Mouse (Mus musculus): Measurements from ENCODE around the gene Plekhh3.

The Plekhh3 gene

DNA sequence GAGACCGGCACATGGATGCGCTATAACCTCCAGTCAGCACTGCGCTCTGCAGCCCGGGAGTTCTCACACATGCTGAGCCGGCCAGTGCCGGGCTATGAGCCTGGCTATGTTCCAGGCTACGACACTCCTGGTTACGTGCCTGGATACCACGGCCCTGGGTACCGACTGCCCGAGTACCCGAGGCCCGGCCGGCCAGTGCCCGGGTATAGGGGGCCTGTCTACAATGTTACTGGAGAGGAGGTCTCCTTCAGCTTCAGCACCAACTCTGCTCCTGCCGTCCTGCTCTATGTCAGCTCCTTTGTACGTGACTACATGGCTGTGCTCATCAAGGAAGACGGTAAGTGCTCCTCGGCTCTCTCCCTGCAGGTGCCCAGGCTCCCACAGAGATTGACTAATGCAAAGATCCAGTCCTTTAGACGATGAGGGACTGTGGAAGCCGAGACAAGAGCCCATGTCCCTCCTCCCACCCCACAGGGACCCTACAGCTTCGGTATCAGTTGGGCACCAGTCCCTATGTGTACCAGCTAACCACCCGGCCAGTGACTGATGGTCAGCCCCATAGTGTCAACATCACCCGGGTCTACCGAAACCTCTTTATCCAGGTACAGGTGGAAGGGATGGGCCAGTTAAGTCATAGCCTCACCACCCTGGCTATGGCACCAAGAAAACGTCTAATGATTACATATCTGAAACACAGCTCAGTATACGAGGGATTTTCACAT lies 15.5 kb upstream of the Plekhh3 start:
- DNase-seq (ENCODE audit: low spot score in 2 of 2): no peak

DNA sequence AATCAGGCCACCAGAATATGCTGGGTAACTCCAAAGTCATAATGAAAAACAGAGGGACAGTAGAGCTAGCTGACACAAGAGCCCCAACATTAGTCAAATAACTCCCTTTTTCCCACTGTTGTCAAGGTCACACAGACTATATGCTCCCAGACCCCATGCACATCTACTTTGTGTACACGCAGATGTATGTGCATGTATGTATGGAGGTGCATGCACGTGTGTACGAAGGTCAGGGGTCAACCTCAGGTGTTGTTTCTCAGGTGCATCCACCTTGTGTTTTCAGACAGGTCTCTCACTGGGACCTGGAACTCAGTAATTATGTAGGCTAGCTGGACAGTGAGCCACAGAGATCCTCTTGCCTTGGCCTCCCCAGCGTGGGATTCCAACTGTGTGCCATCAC lies 14.3 kb upstream of the Plekhh3 start:
- no peak for DNase-seq (ENCODE audit: low spot score in 2 of 2)

DNA sequence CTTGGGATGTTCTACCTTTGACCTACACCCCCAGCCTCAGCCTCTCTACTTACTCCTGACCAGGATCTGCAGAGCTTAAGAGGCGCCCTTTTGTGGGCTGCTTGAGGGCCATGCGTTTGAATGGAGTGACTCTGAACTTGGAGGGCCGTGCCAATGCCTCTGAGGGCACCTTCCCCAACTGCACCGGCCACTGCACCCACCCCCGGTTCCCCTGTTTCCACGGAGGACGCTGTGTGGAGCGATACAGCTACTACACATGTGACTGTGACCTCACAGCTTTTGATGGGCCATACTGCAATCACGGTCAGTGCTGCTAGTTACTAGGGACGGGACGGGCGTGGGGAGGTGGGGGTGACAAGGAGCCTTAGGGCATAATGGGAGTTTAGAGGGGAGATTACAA lies 13.8 kb upstream of the Plekhh3 start:
- no peak for DNase-seq (ENCODE audit: low spot score in 2 of 2)

DNA sequence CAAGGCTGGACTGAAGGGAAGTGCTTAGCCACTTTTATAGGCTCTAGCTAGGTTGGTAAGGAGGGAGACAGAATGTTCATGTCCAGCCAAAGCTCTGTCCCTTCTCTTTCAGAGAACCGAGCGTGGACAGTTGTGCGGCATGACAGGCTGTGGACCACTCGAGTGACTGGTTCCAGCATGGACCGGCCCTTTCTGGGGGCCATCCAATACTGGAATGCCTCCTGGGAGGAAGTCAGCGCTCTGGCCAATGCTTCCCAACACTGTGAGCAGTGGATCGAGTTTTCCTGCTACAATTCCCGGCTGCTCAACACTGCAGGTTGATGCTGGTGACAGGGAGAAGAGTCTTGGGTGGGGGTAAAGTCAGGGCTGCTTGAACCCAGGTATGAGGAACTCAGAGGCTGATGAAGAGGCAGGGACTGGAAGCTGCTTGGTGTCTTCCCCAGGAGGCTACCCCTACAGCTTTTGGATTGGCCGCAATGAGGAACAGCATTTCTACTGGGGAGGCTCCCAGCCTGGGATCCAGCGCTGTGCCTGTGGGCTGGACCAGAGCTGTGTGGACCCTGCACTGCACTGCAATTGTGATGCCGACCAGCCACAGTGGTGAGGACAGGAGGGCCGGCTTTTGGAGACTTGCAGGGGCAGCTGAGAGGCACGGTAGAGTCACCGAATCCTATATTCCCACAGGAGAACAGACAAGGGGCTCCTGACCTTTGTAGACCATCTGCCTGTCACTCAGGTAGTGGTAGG lies 11.8 kb upstream of the Plekhh3 start:
- DNase-seq (ENCODE audit: low spot score in 2 of 2): no peak

DNA sequence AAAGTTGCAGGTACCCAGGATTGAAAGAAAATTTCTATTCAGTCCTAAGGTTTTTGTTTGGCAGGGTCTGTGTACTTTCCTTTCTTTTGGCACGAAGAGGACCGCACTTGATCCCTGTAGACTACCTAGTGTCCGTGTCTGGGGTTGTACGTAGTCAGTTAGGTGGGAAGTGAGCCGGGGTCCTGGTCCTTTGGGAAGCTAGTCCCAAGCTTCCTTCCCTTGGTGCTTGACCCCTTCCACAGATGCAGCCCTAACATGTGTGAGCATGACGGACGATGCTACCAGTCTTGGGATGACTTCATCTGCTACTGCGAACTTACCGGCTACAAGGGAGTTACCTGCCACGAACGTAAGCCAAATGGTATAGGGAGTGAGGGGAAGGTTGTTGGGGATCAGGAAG lies 10.8 kb upstream of the Plekhh3 start:
- DNase-seq (ENCODE audit: low spot score in 2 of 2): no peak

DNA sequence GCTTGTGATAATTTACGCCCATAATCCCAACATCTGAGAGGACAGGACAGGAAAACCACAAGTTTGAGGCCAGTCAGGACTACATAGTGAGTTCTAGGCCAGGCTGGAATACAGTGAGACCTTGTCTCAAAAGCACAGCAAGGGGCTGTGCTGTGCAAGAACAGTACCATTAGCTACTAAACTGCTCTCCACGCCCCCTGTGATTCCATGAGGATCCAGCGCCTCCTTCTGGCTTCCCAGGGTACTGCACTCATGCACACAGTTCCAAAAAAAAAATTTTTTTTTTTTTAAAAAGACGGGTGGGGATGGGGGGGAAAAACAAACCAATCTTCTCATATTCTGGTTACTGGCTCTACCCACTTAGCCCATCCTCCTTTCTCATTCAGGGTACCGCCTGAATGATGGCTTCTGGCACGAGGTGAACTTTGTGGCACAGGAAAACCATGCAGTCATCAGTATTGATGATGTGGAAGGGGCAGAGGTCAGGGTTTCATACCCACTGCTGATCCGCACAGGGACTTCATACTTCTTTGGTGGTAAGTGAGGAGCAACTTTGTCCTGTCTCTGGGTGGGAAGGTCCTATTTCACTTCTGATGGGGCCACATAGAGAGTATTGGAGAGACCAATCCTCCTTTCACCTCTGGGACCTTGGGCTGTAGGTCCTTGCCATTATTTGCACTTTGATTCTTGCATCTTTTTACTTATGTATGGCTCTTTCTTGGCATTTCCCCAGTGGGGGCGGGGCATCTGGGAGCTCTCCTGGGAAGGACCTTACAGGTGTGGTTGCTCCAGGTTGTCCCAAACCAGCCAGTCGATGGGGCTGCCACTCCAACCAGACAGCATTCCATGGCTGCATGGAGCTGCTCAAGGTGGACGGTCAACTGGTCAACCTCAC lies 9.9 kb upstream of the Plekhh3 start:
- DNase-seq (ENCODE audit: low spot score in 2 of 2): peak in 1 of 2 experiments; percentile 51

DNA sequence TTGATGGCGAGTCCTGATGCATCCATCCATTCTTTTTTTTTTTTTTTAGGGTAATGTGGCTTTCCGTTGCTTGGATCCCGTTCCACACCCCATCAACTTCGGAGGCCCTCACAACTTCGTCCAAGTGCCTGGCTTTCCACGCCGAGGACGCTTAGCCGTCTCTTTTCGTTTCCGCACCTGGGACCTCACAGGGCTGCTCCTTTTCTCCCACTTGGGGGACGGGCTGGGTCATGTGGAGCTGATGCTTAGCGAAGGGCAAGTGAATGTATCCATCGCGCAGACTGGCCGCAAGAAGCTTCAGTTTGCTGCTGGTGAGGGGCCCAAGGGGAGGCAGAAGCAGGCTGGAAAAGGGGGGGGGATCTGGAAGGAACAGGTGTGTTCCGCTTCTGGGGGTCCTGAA lies 9.1 kb upstream of the Plekhh3 start:
- no peak for DNase-seq (ENCODE audit: low spot score in 2 of 2)

DNA sequence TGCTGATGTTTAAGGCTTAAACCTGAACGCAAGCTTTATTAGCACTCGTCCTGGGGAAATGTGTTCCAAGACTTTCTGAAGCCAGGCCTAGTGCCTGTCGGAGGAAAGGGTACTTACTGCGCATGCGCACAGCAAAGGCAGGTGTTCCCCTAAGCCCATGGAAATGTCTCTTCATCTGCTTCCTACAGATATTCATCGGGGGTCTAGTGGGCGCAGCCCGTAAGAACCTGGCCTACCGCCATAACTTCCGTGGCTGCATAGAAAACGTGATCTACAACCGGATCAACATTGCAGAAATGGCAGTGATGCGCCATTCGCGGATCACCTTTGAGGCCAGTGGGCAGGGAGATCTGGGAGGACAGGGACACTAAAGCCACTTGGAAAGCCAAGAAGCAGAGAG lies 8.2 kb upstream of the Plekhh3 start:
- no peak for DNase-seq (ENCODE audit: low spot score in 2 of 2)

DNA sequence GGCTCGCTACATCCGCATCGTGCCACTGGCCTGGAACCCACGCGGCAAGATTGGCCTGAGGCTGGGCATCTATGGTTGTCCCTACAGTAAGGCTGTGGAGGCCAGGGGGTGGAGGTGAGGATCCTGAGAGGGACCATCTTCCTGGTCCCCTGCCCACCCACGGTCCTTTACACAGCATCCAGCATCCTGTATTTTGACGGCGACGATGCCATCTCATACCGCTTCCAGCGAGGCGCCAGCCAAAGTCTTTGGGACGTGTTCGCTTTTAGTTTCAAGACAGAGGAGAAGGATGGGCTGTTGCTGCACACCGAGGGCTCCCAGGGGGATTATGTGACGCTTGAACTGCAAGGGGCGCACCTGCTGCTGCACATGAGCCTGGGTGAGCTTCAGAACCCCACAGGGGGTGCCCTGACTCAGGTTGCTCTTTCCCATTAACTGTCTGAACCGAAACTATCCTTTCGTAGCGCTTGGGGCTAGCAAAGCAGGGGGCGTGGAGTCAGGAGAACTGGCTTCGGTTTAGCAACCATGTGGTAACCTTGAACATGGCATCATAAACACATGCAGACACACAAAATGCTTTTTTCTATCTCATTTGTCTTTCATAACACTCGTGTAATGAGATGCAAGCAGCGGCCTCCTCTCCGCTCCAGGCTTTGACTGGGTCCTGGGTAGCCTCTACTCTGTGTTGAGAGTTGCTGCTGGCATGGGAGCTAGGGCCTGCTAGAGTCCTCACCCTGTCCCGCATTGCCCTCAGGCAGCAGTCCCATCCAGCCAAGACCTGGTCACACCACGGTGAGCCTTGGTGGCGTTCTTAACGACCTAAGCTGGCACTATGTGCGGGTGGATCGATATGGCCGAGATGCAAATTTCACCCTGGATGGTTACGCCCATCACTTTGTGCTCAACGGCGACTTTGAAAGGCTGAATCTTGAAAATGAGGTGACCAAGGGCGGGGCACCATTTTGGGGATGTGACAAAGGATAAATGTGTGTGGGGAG lies 7.2 kb upstream of the Plekhh3 start:
- no peak for DNase-seq (ENCODE audit: low spot score in 2 of 2)

DNA sequence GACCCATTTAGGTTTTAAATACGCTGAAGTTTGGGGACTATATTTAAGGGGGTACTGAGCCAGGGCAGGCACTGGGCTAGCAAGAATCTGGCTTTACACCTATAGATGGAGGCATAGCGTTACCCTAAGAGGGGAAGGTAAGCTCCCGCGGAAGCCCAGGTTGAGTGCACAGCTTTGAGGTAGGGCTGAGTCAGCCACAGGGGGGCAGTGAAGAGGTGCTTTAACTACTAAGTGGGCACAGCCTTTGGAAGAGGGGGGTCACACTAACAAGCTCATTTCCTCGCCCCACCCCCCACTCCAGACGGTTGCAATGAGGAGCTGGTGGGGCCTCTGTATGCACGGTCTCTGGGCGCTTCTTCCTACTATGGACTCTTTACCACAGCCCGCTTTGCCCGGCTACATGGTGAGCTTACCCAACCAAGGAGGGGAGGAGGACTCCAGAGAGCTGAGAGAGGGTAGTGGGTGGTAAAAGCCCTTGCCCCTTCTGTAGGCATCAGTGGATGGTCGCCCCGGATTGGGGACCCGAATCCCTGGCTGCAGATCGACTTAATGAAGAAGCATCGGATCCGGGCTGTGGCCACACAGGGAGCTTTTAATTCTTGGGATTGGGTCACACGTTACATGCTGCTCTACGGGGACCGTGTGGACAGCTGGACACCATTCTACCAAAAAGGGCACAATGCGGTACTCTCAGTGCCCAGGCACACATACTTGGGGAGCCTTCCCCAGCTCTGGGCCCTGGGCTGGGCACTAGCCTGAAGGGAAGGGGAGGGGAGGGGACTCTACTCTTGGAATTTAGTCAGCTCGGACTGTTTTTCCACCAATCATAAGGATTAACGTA lies 6.0 kb upstream of the Plekhh3 start:
- peak; percentile 78 to 83 for DNase-seq (ENCODE audit: low spot score in 2 of 2)

DNA sequence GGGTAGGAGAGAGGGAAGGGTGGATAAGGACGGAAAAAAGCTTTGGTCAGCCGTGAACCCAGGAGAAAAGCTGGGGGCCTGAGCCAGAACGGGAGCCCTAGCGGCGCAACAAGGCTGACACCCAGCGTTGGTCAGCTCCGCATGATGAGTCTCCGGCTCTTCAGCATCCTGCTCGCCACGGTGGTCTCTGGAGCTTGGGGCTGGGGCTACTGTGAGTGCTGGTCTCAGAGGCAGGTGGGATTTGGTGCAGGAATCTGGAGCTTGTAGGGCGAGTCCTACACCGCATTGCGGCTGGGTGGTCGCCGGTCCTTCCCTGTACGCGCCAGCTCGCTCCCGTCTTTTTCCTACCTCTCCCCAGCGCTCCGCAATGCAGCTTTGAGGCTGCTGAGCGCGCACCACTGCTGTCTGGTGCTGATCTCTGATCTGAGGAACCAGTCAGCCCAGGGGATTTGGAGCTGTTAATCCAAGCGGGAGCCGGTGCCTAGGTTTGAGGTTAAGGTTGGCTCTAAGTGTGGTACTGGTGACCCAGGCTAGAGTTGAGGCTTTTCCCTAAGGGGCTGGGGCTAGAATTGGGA lies 5.1 kb upstream of the Plekhh3 start:
- peak in 1 of 2 experiments; percentile 67 for DNase-seq (ENCODE audit: low spot score in 2 of 2)

DNA sequence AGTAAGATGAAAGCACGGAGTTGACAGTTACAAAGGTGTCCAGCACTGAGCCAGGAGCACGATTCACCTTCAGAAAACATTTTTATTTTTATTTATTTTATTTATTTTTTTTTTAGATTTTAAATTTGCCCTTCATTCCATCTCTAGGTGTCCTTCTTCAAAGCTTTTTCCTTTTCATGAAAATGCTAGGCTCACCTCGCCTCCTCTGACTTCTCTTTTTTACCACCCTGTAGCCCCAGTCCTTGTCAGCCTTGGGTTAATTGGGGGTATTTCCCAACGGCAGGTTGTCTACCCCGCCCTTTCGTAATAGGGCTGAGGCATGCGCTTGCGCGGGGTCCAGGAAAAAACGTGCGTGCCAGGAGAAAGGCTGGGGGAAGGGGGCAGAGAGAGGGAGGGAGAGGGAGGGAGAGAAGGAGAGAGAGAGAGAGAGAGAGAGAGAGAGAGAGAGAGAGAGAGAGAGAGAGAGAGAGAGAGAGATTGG lies 4.5 kb upstream of the Plekhh3 start:
- DNase-seq (ENCODE audit: low spot score in 2 of 2): no peak

DNA sequence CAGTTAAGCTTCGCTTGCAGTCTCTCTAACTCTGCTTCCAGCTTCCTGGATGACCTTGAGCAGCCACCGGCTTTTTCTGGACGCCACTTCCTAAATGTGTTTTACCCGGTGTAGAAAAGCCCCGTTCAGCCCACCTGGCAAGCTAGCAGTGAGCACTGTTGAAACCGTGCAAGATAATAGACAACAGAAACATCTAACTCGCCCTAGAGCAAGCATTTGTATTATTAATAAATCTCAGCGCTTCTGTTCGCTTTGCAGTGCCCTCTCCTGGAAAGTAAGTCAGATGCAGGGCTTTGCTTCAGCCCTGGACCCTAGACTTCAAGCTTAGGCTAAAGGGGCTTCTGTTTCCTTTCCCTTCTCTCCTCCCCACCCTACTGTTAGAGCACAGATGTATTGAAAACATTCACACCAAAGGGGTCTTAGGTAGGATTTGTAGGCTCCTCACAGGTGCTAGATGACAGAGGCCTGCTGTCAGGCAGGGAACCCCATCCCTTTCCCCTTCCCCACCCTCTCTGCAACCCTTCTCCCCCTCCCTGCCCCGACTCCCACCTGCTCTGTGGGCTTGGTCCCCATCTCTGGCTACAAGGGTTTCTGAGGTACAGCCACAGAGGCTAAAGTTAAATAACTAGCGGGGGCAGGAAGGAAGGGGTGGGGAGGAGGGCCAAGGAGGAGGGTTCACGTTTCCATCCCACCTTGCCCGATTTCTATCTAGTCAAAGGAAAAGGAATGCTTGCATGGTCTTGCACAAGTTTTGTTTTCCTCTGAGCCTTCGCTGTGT lies 3.9 kb upstream of the Plekhh3 start, which contains the start of gene Ccr10:
Gene Ccr10, minus strand, starts transcription at position 593 of the 778 bp plus-strand sequence.
- DNase-seq (ENCODE audit: low spot score in 2 of 2): no peak

DNA sequence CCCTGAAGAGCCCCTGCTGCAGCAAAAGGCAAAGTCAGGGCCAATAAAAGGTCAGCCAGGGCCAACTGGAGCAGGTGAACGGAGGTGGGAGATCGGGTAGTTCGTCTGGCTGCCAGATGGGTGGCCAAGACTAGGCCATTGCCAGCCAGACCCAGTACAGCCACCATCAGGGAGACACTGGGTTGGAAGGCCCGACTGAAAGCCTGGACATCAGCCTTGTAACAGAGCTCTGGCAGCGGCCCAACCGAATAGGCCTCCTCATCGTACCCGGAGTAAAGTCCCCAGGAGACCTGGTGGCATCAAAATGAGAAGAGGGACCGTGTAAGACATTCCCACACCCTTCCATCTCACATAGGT lies 3.2 kb upstream of the Plekhh3 start:
- no peak for DNase-seq (ENCODE audit: low spot score in 2 of 2)

DNA sequence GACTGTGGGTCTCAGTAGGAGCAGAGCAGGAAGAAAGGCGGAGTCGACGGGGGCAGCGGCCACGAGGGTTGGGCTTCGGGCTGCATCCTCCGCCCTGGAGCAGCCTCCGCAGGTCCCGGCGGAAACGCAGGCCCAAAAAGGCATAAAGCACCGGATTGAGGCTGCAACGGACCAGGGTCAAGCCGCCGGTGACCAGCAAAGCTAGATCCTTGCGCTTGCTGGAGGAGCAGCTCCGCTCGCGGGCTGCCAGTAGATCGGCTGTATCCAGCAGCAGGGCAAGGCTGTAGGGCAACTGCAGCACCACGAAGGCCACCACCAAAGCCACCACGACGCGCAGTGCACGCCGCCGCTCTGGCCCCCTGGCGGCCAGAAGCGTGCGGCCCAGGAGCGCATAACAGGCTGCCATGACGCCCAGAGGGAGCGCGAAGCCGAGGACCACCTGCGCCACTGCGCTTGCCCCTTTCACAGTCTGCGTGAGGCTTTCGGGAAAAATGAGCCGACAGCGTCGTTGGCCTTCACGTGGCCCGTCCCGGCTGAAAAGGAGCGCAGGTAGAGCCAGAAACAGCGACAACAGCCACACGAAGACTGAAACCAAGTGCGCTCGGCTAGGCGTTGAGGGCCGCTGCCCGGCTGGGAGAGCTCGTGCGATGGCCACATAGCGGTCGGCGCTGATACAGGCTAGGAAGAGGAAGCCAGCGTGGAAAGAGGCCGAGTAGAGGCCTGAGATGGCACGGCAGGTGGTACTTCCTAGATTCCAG lies 2.7 kb upstream of the Plekhh3 start:
- DNase-seq (ENCODE audit: low spot score in 2 of 2): peak in 1 of 2 experiments; percentile 65

DNA sequence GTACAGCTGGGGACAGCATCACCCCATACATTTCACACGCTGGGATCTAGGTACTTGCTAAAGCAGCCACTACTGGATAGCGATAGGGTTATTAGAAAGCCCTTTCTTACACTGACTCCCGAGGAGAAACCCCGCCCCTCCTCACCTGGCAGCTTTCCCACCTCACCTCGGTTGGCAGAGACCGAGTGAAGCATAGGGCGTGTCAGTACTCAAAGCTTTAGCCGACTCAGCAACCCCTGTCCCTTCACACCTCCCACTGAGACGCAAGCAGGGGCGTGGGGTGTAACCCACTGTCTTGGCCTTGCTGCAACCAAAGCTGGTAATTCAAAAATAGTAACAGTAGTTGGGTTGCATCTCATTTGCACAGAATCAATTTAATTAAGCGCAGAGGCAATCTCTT lies 2.0 kb upstream of the Plekhh3 start:
- DNase-seq (ENCODE audit: low spot score in 2 of 2): no peak

DNA sequence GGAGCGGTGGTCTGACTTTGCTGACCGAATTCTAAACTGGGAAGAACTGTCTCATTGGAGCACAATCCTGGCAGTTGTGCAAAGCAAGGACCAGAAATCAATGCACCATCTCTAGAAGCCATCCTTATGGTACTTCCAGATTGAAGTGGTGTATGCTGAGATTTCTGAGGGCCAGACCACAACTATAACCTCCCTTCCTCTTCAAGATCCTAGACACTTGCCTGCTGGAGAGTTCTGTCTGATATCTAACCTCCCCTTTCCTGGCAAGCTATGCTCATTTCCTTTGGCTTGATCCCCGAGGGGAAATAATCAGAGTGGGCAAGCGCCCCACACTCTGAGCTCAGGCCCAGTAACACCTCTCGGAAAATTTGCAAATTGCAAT lies 1.3 kb upstream of the Plekhh3 start:
- no peak for DNase-seq (ENCODE audit: low spot score in 2 of 2)
